ENCODE assay signal across 37 mouse cellular contexts in genomic region chr1:182714236-182714935, GRCm38 (mm10). TPM values are rescaled to one million over a fixed set of nuclear protein-coding genes. Genes with fewer than 3 reads are reported as not detected.
"Had no signal": no experiment of that assay in that cellular context is flagged by ENCODE, and none has a peak within 500 bp of the region (broad histone marks: within the 10 kb centered on the region; RNA-seq: fewer than 3 reads in every experiment).

No protein-coding gene starts in this region.

- H3K36me3 ChIP-seq: embryonic facial prominence, embryonic 12.5 days; embryonic facial prominence, embryonic 13.5 days; embryonic facial prominence, embryonic 15.5 days; forebrain, embryonic 10.5 days; forebrain, embryonic 12.5 days; forebrain, embryonic 15.5 days had no signal

- DNase-seq: cerebellum, adult 18-20 months; cerebellum, adult 2 months; cerebellum, adult 8-10 months; cerebellum, adult 9-10 months; cerebellum, adult 9-11 months; cerebellum, postnatal 10 days; cerebellum, postnatal 14 days; cerebellum, postnatal 25 days; cerebellum, postnatal 36 days; embryo, embryonic 11 days; forebrain, postnatal 0 days; gastrocnemius, adult 2 months; gastrocnemius, postnatal 10 days; gastrocnemius, postnatal 14 days; gastrocnemius, postnatal 25 days; gastrocnemius, postnatal 36 days; heart, adult 18-20 months; heart, adult 2 months had no signal

- H3K27me3 ChIP-seq: embryonic facial prominence, embryonic 12.5 days; embryonic facial prominence, embryonic 13.5 days; embryonic facial prominence, embryonic 15.5 days; forebrain, embryonic 12.5 days; forebrain, embryonic 13.5 days; forebrain, embryonic 15.5 days had no signal

- H3K9me3 ChIP-seq: embryonic facial prominence, embryonic 12.5 days; embryonic facial prominence, embryonic 13.5 days; embryonic facial prominence, embryonic 15.5 days; forebrain, embryonic 10.5 days; forebrain, embryonic 12.5 days; forebrain, embryonic 13.5 days; forebrain, embryonic 15.5 days had no signal

- H3K9ac ChIP-seq: embryonic facial prominence, embryonic 12.5 days; embryonic facial prominence, embryonic 13.5 days; embryonic facial prominence, embryonic 15.5 days; forebrain, embryonic 12.5 days; forebrain, embryonic 13.5 days; forebrain, embryonic 15.5 days; forebrain, postnatal 0 days had no signal

- H3K4me3 ChIP-seq: embryonic facial prominence, embryonic 12.5 days; embryonic facial prominence, embryonic 13.5 days; embryonic facial prominence, embryonic 15.5 days; erythroblast, embryonic 14.5 days; forebrain, embryonic 10.5 days; forebrain, embryonic 12.5 days; forebrain, embryonic 13.5 days; forebrain, embryonic 15.5 days; gastrocnemius, adult 2 months; heart, adult 2 months had no signal

- H3K27ac ChIP-seq: embryonic facial prominence, embryonic 12.5 days; embryonic facial prominence, embryonic 13.5 days; embryonic facial prominence, embryonic 15.5 days; forebrain, embryonic 10.5 days; forebrain, embryonic 12.5 days; forebrain, embryonic 13.5 days; forebrain, embryonic 15.5 days; gastrocnemius, adult 2 months; heart, adult 2 months had no signal

- H3K4me1 ChIP-seq: embryonic facial prominence, embryonic 13.5 days; embryonic facial prominence, embryonic 15.5 days had no signal

- ATAC-seq: forebrain, embryonic 13.5 days; forebrain, embryonic 14.5 days; forebrain, embryonic 15.5 days; forebrain, embryonic 16.5 days; forebrain, postnatal 0 days had no signal

- H3K4me2 ChIP-seq: embryonic facial prominence, embryonic 12.5 days; embryonic facial prominence, embryonic 13.5 days; embryonic facial prominence, embryonic 15.5 days; forebrain, embryonic 12.5 days; forebrain, embryonic 13.5 days; forebrain, embryonic 15.5 days had no signal

RNA-seq across cellular contexts. Expression of gene Ccdc185, which starts 34.6 kb away (rescaled TPM):
- total RNA-seq: common myeloid progenitor, adult 5-6 weeks; forebrain, postnatal 0 days; gastrocnemius, adult 18-20 months; gastrocnemius, adult 2 months; gastrocnemius, adult 8-10 months; gastrocnemius, postnatal 10 days; gastrocnemius, postnatal 14 days; gastrocnemius, postnatal 25 days; gastrocnemius, postnatal 36 days; gastrocnemius, postnatal 4 days; granulocyte monocyte progenitor cell, adult 5-6 weeks; heart, adult 18-20 months; heart, adult 2 months had no signal
- polyA plus RNA-seq: cerebellum, adult 2 months; cortical plate, adult 2 months; embryonic facial prominence, embryonic 11.5 days; embryonic facial prominence, embryonic 12.5 days; embryonic facial prominence, embryonic 13.5 days; embryonic facial prominence, embryonic 15.5 days; erythroblast, embryonic 14.5 days; forebrain, embryonic 10.5 days; forebrain, embryonic 11.5 days; forebrain, embryonic 12.5 days; forebrain, embryonic 13.5 days; forebrain, embryonic 14.5 days; forebrain, embryonic 15.5 days; forebrain, embryonic 16.5 days; forebrain, postnatal 0 days; frontal cortex, adult 2 months had no signal

RNA-seq across cellular contexts. Expression of gene Susd4, which starts 49.3 kb away (rescaled TPM):
- total RNA-seq: common myeloid progenitor, adult 5-6 weeks; granulocyte monocyte progenitor cell, adult 5-6 weeks had no signal
- polyA plus RNA-seq: erythroblast, embryonic 14.5 days had no signal
